Mouse (Mus musculus): Measurements from ENCODE around the gene Asic2. TPM values are rescaled to one million over a fixed set of nuclear protein-coding genes. Genes with fewer than 3 reads are reported as not detected.

The Asic2 gene
- total and polyA plus RNA-seq, 2 experiments from 2014 or later = 19.2 to 57.3 TPM

DNA sequence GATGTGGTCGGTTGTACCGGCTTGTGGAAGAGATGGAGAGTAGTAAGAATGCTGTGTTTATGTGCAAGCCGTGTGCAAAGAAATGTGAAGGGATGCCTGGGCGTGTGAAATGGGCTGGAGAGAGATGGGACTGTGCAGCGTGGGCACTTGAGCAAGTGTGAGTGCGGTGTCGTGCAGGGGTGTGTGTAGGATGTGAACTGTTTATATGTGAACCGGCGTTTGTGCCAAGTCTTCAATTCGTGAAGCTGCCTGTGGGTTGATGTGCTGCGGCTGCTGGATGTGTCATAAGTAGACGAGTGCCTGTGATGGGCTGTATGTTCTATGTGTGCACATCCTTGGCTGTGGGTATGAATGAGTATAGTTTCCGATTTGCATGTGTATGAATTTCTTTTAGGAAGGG is 814.4 kb downstream of the Asic2 start:
- no peaks in the 10 kb centered on the region for H3K36me3 ChIP-seq (ENCODE audit: insufficient read depth, low read length)
- 0 out of 2 replicates have a peak, but pooled peaks cover 10% of the 10 kb centered on the region for H3K27me3 ChIP-seq (ENCODE audit: insufficient read depth, low read length)
- H3K4me3 ChIP-seq (ENCODE audit: low read length) = peak overlapping the region; percentile 65
- WGBS = 5% methylated on average over 13 of the region's 13 CpGs
- peak overlapping the region; percentile 76; the same call in 1 of the 2 replicates for H3K9ac ChIP-seq (replicated peaks; ENCODE audit: low read length)
- no peak overlapping the region for H3K27ac ChIP-seq
- no peaks in the 10 kb centered on the region for H3K9me3 ChIP-seq (ENCODE audit: low read length)
- 0 out of 2 replicates have a peak, but pooled peaks cover 5% of the 10 kb centered on the region for H3K4me1 ChIP-seq (ENCODE audit: insufficient read depth, low read length)
- no peak for TF ChIP-seq CTCF (IDR thresholded peaks at IDR 0.05; ENCODE audit: low read depth)
- DNase-seq (ENCODE audit: low spot score) = peak; percentile 39
- peak overlapping the region; percentile 94 for H3K4me2 ChIP-seq (ENCODE audit: low read depth, low read length)
- ATAC-seq = no peak

DNA sequence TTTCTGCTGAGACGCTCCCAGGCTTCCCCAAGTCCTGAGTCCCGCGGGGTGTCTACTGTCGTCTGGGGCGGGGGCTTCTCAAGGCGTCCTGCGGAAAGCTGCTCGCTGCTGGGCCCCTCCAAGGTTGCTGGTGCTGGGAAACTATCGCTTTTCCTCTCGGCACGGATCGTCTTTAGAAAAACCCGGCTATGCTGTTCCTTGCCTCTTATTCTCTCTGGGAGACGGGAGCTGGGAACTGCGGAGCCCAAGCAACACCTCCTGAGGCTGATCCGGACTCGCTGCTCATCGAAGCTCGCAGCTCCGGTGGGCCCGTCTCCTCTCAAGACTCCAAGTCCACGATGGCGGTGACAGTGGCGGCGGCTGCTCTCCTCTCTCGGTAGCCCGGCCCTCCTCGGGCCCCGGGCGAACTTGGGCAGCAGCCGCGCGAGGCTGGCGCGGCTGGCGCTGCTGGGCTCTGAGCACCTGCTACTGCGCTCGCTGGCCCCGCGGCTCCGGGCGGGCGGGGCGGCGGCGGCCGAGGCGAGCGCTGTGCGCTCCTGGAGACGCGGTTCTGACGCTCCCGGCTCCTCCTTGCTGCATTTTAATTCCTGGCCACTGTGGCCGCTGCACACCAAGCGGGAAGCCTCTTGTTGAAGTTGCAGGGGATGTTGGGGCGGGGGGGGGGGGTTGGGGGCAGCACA is 815.0 kb downstream of the Asic2 start:
- ATAC-seq = peak; percentile 86
- Histone ChIP-seq H3K4me3 (ENCODE audit: low read length) (peak overlapping the region; percentile 65), H3K27ac (peak overlapping the region; percentile 76), H3K27me3 (ENCODE audit: insufficient read depth, low read length) (0 out of 2 replicates have a peak, but pooled peaks cover 10% of the 10 kb centered on the region), H3K9ac (replicated peaks; ENCODE audit: low read length) (peak overlapping the region; percentile 76), H3K4me1 (ENCODE audit: insufficient read depth, low read length) (0 out of 2 replicates have a peak, but pooled peaks cover 8% of the 10 kb centered on the region), H3K4me2 (ENCODE audit: low read depth, low read length) (peak overlapping the region; percentile 94), H3K36me3 (ENCODE audit: insufficient read depth, low read length) (no peaks in the 10 kb centered on the region), H3K9me3 (ENCODE audit: low read length) (no peaks in the 10 kb centered on the region)
- DNase-seq (ENCODE audit: low spot score) = peak; percentile 90
- peak; percentile 45 for TF ChIP-seq CTCF (IDR thresholded peaks at IDR 0.05; ENCODE audit: low read depth)
- under 1% methylated on average over 57 of the region's 57 CpGs for WGBS

DNA sequence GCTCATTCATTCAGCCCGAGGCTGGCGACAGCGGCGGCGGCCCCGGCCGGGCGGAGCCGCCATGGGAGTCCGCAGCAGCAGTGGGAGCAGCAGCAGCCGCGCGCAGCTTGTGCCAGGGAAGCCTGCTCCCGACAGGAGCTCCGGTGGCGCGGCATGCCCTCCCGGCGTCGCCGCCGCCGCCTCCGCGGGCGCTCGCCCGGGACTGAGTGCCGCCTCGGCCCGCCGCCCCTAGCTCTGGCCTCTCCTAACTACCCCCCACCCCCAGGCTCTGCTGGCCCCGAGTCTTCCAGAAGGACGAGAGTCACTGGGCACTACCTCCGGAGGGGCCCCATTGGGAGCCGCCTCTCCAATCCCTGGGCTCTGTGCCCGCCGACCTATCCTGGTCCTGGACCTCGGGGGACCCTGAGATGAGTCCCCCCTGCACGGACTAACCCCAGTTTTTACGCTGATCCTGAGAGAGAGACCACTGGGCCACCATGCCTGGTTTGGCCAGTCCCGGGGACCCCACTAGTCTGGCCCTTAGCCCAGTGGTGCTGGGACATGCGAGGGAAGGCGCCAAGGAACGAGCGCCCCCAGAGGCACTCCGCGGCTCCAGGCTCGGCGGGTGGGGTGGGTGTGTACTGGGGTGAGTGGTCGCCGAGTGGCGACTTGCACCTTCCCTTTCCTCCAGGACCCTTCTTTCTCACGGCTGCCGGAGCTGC is 815.6 kb downstream of the Asic2 start:
- WGBS = under 1% methylated on average over 52 of the region's 55 CpGs
- ATAC-seq (peak; percentile 81), DNase-seq (ENCODE audit: low spot score) (peak; percentile 86)
- H3K27ac ChIP-seq = peak overlapping the region; percentile 76
- H3K36me3 ChIP-seq (ENCODE audit: insufficient read depth, low read length) = no peaks in the 10 kb centered on the region
- peak overlapping the region; percentile 65 for H3K4me3 ChIP-seq (ENCODE audit: low read length)
- H3K4me1 ChIP-seq (ENCODE audit: insufficient read depth, low read length) = peaks cover 8% of the 10 kb centered on the region; the same call in 1 of the 2 replicates
- 0 out of 2 replicates have a peak, but pooled peaks cover 10% of the 10 kb centered on the region for H3K27me3 ChIP-seq (ENCODE audit: insufficient read depth, low read length)
- H3K9ac ChIP-seq (replicated peaks; ENCODE audit: low read length) = peak overlapping the region; percentile 76
- H3K4me2 ChIP-seq (ENCODE audit: low read depth, low read length) = peak overlapping the region; percentile 94
- no peaks in the 10 kb centered on the region for H3K9me3 ChIP-seq (ENCODE audit: low read length)
- peak; percentile 71 for TF ChIP-seq CTCF (IDR thresholded peaks at IDR 0.05; ENCODE audit: low read depth)

DNA sequence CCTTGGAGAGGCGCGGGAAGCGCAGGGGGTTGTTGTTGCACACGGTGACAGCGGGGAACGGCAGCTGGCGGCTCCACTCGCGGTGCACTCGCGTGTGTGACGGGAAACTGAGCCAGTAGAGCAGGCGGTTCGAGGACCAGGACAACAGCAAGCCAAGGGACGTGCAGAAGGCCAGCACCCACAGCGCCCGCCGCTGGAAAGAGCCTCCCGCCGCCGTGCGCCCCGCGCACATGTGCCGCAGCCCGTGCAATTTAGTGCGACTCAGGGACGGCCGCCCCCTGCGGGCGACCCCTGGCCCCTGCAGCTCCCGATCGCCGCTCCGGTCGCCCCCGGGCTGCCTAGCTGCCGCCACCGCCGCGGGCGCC is 816.3 kb downstream of the Asic2 start:
- peak overlapping the region; percentile 76 for H3K9ac ChIP-seq (replicated peaks; ENCODE audit: low read length)
- DNase-seq (ENCODE audit: low spot score) = peak; percentile 76
- peaks cover 8% of the 10 kb centered on the region; the same call in 1 of the 2 replicates for H3K4me1 ChIP-seq (ENCODE audit: insufficient read depth, low read length)
- 0 out of 2 replicates have a peak, but pooled peaks cover 10% of the 10 kb centered on the region for H3K27me3 ChIP-seq (ENCODE audit: insufficient read depth, low read length)
- peak; percentile 25; the same call in 1 of the 2 replicates for ATAC-seq
- H3K4me3 ChIP-seq (ENCODE audit: low read length) = peak overlapping the region; percentile 65
- WGBS = under 1% methylated on average over 42 of the region's 42 CpGs
- no peaks in the 10 kb centered on the region for H3K9me3 ChIP-seq (ENCODE audit: low read length)
- TF ChIP-seq CTCF (IDR thresholded peaks at IDR 0.05; ENCODE audit: low read depth) = peak; percentile 45
- H3K27ac ChIP-seq = peak overlapping the region; percentile 76
- H3K36me3 ChIP-seq (ENCODE audit: insufficient read depth, low read length) = no peaks in the 10 kb centered on the region
- H3K4me2 ChIP-seq (ENCODE audit: low read depth, low read length) = peak overlapping the region; percentile 94

DNA sequence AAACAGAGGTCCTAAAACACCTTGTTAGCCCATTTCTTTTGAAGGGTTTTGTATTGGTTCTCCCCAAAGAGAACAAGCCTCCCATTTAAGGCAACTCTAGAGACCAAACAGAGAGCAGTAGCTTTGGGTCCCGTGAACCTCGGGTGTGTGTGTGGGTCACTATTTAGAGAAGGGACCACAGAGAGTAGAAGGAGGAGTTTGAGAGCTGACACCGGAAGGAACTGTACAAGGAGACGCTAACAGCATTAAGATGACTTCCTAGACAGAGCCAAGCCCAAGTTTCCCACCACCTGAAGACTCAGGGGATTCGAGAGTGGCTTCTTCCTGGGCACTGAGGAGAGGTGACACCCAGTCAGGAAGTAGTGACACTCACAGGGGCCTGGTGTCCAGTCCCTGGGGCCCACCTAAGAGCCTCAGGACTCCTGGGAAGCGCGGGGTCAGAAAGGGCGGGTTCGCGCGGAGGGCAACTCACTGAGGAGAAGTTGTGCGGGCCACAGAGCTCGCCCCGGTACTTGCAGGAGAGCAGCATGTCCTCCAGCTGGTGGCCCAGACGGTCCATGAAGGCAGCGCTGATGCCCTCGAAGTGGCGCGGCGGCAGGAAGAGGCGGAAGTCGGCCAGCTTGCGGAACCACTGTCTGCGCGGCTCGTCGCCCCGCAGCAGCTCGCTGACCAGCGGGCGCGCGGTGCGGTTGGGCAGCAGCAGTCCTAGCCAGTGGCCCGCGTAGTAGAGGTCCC is 816.8 kb downstream of the Asic2 start:
- H3K9ac ChIP-seq (replicated peaks; ENCODE audit: low read length) = peak overlapping the region; percentile 76
- no peak for ATAC-seq
- H3K27ac ChIP-seq = no peak overlapping the region
- 0 out of 2 replicates have a peak, but pooled peaks cover 10% of the 10 kb centered on the region for H3K27me3 ChIP-seq (ENCODE audit: insufficient read depth, low read length)
- no peak for TF ChIP-seq CTCF (IDR thresholded peaks at IDR 0.05; ENCODE audit: low read depth)
- WGBS = 5% methylated on average over 36 of the region's 36 CpGs
- H3K4me2 ChIP-seq (ENCODE audit: low read depth, low read length) = peak overlapping the region; percentile 94
- peaks cover 8% of the 10 kb centered on the region; the same call in 1 of the 2 replicates for H3K4me1 ChIP-seq (ENCODE audit: insufficient read depth, low read length)
- DNase-seq (ENCODE audit: low spot score) = peak; percentile 45
- H3K4me3 ChIP-seq (ENCODE audit: low read length) = peak overlapping the region; percentile 65
- no peaks in the 10 kb centered on the region for H3K36me3 ChIP-seq (ENCODE audit: insufficient read depth, low read length)
- no peaks in the 10 kb centered on the region for H3K9me3 ChIP-seq (ENCODE audit: low read length)

DNA sequence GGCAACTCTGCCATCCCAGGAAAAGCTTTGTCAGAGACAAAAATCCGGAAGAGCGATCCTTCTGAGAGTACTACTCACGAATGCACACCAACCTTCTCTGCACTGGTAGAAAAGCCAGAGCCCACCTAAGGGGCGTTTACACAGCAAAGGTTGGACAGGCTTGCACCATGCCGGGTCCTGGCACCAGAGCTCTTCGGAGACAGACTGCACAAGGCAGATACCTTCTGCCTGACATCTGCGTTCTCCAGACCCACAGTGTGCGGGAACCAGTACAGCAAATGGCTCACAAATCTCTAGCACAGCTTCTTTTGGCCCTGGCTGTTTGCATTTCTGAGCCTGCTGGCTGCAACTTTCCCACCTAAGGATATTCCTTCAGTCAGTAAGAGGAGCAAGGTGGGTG is 817.6 kb downstream of the Asic2 start:
- Histone ChIP-seq H3K27ac (no peak overlapping the region), H3K36me3 (ENCODE audit: insufficient read depth, low read length) (no peaks in the 10 kb centered on the region), H3K9me3 (ENCODE audit: low read length) (no peaks in the 10 kb centered on the region), H3K4me1 (ENCODE audit: insufficient read depth, low read length) (peaks cover 8% of the 10 kb centered on the region; the same call in 1 of the 2 replicates), H3K9ac (replicated peaks; ENCODE audit: low read length) (no peak overlapping the region), H3K4me2 (ENCODE audit: low read depth, low read length) (peak overlapping the region; percentile 94), H3K4me3 (ENCODE audit: low read length) (peak overlapping the region; percentile 2; the same call in 1 of the 2 replicates), H3K27me3 (ENCODE audit: insufficient read depth, low read length) (0 out of 2 replicates have a peak, but pooled peaks cover 7% of the 10 kb centered on the region)
- WGBS = 50% methylated on average over 8 of the region's 8 CpGs
- ATAC-seq = no peak
- TF ChIP-seq CTCF (IDR thresholded peaks at IDR 0.05; ENCODE audit: low read depth) = no peak
- DNase-seq (ENCODE audit: low spot score) = peak; percentile 65

Measured in hindbrain, postnatal 0 days (tissue).